Mouse (Mus musculus): ENCODE data around the gene Tmem41b. TPM values are rescaled to one million over a fixed set of nuclear protein-coding genes. Genes with fewer than 3 reads are reported as not detected.
"Not testable (repeated sequence)": the region's sequence is repeated elsewhere in the genome, so short reads cannot be mapped to it uniquely, and the experiment has no call there.

Tmem41b gene
- polyA plus RNA-seq, 1 experiment from 2014 or later, result 67.5 TPM

DNA sequence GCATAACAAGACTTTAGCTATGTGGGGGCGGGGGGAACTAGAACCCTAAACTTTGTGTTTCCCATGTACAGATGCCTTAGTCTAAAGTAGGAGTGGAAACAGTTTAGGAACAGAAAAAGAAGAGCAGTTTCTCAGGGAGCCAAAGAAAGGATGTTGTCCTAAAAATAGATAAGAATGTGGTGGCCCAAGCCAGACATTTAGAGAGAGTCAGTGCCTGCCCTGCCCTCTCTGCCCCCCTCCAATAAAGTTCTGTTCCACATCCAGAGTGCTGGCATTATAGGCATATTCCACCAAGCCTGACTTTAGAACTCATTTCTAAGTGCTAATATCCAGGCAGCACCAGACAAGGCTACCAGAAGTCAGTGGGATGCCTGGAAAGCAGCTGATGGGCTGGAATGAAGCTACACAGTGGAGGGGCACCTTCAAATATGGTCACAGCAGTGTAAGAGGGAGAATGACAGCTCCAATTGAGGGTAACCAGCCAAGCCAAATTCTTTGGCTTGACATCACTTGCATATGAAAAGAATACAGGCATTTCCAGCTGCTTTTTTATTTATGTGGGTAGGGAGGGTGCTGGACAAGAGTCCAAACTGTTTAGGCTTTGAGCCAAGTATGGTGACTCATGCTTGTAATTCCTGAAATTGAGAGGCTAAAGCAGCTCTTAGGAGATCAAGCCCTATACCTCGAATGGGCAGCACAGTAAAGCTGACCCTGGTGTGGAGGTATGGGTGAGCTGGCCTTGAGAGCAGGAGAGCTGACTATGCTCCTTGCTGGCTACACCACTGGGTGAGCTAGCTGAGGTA lies 6.6 kb upstream of the Tmem41b start:
- Histone ChIP-seq H3K4me2 (ENCODE audit: low read depth, low read length, severe bottlenecking) (no peak overlapping the region), H3K9ac (ENCODE audit: low read length) (no peak overlapping the region), H3K9me3 (ENCODE audit: control insufficient read depth, low read length) (no peaks in the 10 kb centered on the region), H3K36me3 (ENCODE audit: control insufficient read depth, insufficient read depth, low read length) (no peaks in the 10 kb centered on the region), H3K27ac (ENCODE audit: low read depth, low read length) (no peak overlapping the region), H3K27me3 (ENCODE audit: control insufficient read depth, insufficient read depth, low read length) (no peaks in the 10 kb centered on the region), H3K4me3 (ENCODE audit: low read depth, low read length) (no peak overlapping the region), H3K4me1 (replicated peaks; ENCODE audit: control insufficient read depth, insufficient read depth, low read length) (no peaks in the 10 kb centered on the region)
- WGBS, result 72% methylated on average over 2 of the region's 2 CpGs
- DNase-seq (ENCODE audit: low spot score), result no peak
- no peak for ATAC-seq (replicated peaks; ENCODE audit: low FRiP score)

DNA sequence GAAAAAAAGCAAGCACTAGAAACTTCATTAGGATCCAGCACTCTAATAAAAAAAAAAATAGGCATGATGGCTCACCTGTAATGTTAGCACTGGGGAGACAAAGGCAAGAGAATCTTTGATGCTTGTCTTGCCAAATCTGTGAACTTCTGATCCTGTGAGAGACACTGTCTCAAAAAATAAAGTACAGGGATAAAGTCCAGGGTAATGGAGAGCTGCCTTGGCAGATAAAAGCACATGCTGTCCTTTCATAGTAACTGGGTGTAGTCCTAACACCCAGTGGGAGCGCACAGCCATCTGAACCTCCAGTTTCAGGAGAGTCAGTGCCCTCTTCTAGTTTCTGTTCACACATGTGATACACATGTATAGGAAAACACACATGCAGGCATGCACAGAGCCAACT lies 4.6 kb upstream of the Tmem41b start:
- no peaks in the 10 kb centered on the region for H3K9me3 ChIP-seq (ENCODE audit: control insufficient read depth, low read length)
- H3K4me3 ChIP-seq (ENCODE audit: low read depth, low read length), result no peak overlapping the region
- ATAC-seq (replicated peaks; ENCODE audit: low FRiP score) (no peak), DNase-seq (ENCODE audit: low spot score) (no peak)
- H3K4me2 ChIP-seq (ENCODE audit: low read depth, low read length, severe bottlenecking), result no peak overlapping the region
- no peak overlapping the region for H3K9ac ChIP-seq (ENCODE audit: low read length)
- 90% methylated on average over 1 of the region's 1 CpGs for WGBS
- no peak overlapping the region for H3K27ac ChIP-seq (ENCODE audit: low read depth, low read length)
- no peaks in the 10 kb centered on the region for H3K4me1 ChIP-seq (replicated peaks; ENCODE audit: control insufficient read depth, insufficient read depth, low read length)
- no peaks in the 10 kb centered on the region for H3K27me3 ChIP-seq (ENCODE audit: control insufficient read depth, insufficient read depth, low read length)
- no peaks in the 10 kb centered on the region for H3K36me3 ChIP-seq (ENCODE audit: control insufficient read depth, insufficient read depth, low read length)

DNA sequence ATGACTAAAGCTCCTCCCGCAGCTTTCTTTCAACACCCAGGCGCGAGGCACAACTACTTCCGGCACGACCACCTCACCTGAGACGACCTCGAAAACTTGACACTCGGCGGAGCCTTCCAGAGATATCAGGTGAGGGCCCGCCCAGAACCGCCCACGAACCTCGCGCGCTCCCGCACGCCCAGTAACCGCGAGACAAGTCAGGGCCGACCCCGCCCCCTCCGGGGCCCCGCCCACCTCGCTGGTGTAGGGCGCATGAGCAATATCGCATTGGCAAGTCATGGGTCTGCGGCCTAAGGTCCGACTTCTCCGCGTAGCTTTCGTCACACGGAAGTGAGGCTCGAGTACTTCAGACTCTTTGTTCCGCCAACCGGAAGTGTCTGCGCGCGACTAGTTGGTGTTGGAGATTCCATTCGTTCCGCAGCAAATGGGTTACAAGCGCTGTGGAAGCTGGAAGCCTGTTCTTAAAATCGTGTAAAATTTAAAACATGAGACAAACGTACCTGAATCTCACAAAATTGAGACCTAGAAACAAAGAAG lies 528 bp downstream of the Tmem41b start:
- peak overlapping the region; percentile 82 for H3K27ac ChIP-seq (ENCODE audit: low read depth, low read length)
- H3K4me1 ChIP-seq (replicated peaks; ENCODE audit: control insufficient read depth, insufficient read depth, low read length), result no peaks in the 10 kb centered on the region
- no peaks in the 10 kb centered on the region for H3K9me3 ChIP-seq (ENCODE audit: control insufficient read depth, low read length)
- H3K27me3 ChIP-seq (ENCODE audit: control insufficient read depth, insufficient read depth, low read length), result no peaks in the 10 kb centered on the region
- peak overlapping the region; percentile 74 for H3K4me2 ChIP-seq (ENCODE audit: low read depth, low read length, severe bottlenecking)
- under 1% methylated on average over 43 of the region's 43 CpGs for WGBS
- ATAC-seq (replicated peaks; ENCODE audit: low FRiP score) (peak; percentile 99), DNase-seq (ENCODE audit: low spot score) (peak; percentile 100)
- H3K4me3 ChIP-seq (ENCODE audit: low read depth, low read length), result peak overlapping the region; percentile 60
- H3K9ac ChIP-seq (ENCODE audit: low read length), result peak overlapping the region; percentile 70
- no peaks in the 10 kb centered on the region; the same call in 1 of the 2 replicates for H3K36me3 ChIP-seq (ENCODE audit: control insufficient read depth, insufficient read depth, low read length)

DNA sequence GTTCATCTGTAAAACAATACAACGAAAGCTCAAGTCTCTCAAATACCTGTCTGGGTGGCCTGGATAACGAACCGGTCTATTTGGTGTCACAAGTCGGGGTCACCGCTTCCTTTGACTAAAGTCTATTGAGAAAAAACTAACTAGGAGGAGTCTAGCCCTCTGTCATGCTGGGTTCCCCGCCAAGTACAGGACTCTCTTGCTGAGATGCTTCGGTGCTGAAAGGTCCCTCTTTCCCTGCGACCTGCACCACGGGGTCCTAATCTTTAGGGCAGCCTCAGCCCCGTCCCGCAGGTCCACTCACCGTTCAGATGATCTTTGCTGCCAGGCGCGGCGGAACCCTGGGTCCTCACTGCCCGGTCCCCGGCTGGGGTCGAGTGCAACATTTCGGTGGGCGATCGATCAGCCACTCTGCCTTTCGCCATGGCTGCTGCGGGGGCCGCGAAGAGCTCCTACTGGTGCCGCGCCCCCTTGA lies 1.0 kb downstream of the Tmem41b start:
- Histone ChIP-seq H3K9me3 (ENCODE audit: control insufficient read depth, low read length) (no peaks in the 10 kb centered on the region), H3K36me3 (ENCODE audit: control insufficient read depth, insufficient read depth, low read length) (no peaks in the 10 kb centered on the region; the same call in 1 of the 2 replicates), H3K4me2 (ENCODE audit: low read depth, low read length, severe bottlenecking) (peak overlapping the region; percentile 74), H3K27ac (ENCODE audit: low read depth, low read length) (no peak overlapping the region), H3K9ac (ENCODE audit: low read length) (peak overlapping the region; percentile 70), H3K4me1 (replicated peaks; ENCODE audit: control insufficient read depth, insufficient read depth, low read length) (no peaks in the 10 kb centered on the region), H3K4me3 (ENCODE audit: low read depth, low read length) (peak overlapping the region; percentile 60), H3K27me3 (ENCODE audit: control insufficient read depth, insufficient read depth, low read length) (no peaks in the 10 kb centered on the region)
- no peak for DNase-seq (ENCODE audit: low spot score)
- no peak; the same call in 1 of the 2 replicates for ATAC-seq (replicated peaks; ENCODE audit: low FRiP score)
- under 1% methylated on average over 27 of the region's 27 CpGs for WGBS

DNA sequence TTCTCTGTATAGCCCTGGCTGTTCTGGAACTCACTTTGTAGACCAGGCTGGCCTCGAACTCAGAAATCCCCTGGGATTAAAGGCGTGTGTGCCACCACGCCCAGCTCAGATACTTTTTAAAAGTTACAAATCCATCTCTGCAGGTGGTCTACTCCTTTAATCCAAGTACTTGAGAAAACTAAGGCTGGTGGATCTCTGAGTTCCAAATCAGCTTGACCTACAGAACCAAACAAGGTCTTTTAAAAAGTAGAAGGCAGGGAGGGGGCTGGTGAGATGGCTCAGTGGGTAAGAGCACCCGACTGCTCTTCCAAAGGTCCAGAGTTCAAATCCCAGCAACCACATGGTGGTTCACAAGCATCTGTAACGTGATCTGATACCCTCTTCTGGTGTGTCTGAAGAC lies 2.1 kb downstream of the Tmem41b start:
- H3K36me3 ChIP-seq (ENCODE audit: control insufficient read depth, insufficient read depth, low read length); H3K4me2 ChIP-seq (ENCODE audit: low read depth, low read length, severe bottlenecking); H3K4me1 ChIP-seq (replicated peaks; ENCODE audit: control insufficient read depth, insufficient read depth, low read length); H3K4me3 ChIP-seq (ENCODE audit: low read depth, low read length); DNase-seq (ENCODE audit: low spot score); H3K27me3 ChIP-seq (ENCODE audit: control insufficient read depth, insufficient read depth, low read length); H3K9me3 ChIP-seq (ENCODE audit: control insufficient read depth, low read length); H3K9ac ChIP-seq (ENCODE audit: low read length); ATAC-seq (replicated peaks; ENCODE audit: low FRiP score); H3K27ac ChIP-seq (ENCODE audit: low read depth, low read length): not testable (repeated sequence)
- 76% methylated on average over 5 of the region's 5 CpGs for WGBS

DNA sequence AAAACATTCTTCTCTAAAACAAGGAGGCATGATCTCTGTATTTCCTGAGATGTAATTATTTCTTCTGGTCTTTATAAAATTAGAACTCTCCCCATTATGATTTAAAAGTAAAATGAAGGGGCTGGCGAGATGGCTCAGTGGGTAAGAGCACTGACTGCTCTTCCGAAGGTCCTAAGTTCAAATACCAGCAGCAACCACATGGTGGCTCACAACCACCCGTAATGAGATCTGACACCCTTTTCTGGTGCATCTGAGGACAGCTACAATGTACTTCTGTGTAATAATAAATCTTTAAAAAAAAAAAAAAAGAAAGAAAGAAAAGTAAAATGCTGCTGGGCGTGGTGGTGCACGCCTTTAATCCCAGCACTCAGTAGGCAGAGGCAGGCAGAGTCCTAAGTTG lies 9.6 kb downstream of the Tmem41b start:
- WGBS, result 68% methylated on average over 5 of the region's 5 CpGs
- H3K36me3 ChIP-seq (ENCODE audit: control insufficient read depth, insufficient read depth, low read length); H3K9ac ChIP-seq (ENCODE audit: low read length); H3K27ac ChIP-seq (ENCODE audit: low read depth, low read length); H3K4me1 ChIP-seq (replicated peaks; ENCODE audit: control insufficient read depth, insufficient read depth, low read length); H3K4me2 ChIP-seq (ENCODE audit: low read depth, low read length, severe bottlenecking); H3K27me3 ChIP-seq (ENCODE audit: control insufficient read depth, insufficient read depth, low read length); H3K9me3 ChIP-seq (ENCODE audit: control insufficient read depth, low read length); H3K4me3 ChIP-seq (ENCODE audit: low read depth, low read length); ATAC-seq (replicated peaks; ENCODE audit: low FRiP score); DNase-seq (ENCODE audit: low spot score): not testable (repeated sequence)

DNA sequence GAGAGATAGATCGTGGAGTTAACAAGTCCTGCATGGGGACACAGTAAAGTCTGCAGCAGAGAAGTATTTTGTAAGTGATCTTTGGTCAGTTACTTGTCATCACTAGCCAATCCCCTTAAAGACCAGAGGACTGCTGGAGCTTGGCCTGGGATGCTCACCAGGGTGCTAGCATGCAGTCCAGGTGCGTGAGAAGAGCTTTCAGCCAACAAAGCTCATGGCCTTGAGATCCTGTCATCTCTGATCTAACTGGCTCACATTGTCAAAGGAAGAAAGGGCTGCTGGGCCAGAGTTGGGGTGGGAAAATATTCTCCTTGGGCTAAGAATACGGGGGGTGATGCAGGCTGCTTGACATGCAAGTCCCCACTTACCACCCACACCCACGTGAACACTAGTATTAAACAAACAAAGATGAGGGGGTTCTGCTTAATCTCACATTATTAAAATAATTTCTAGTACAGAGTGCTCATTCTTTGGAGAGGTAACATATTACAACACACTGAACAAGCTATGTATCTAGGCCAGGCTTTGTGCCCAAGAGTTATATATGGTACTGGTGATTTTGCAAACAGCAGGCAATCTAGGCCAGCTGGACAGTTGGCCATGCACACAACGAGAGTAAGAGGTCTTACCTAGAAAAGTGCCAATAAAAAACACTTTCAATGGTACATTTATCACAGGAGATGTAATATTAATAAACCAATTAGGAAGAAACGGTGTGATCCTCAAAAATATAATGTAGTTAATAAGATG lies 10.6 kb downstream of the Tmem41b start:
- Histone ChIP-seq H3K27me3 (ENCODE audit: control insufficient read depth, insufficient read depth, low read length) (no peaks in the 10 kb centered on the region), H3K4me1 (replicated peaks; ENCODE audit: control insufficient read depth, insufficient read depth, low read length) (no peaks in the 10 kb centered on the region), H3K4me3 (ENCODE audit: low read depth, low read length) (no peak overlapping the region), H3K4me2 (ENCODE audit: low read depth, low read length, severe bottlenecking) (no peak overlapping the region), H3K9ac (ENCODE audit: low read length) (no peak overlapping the region), H3K9me3 (ENCODE audit: control insufficient read depth, low read length) (no peaks in the 10 kb centered on the region), H3K36me3 (ENCODE audit: control insufficient read depth, insufficient read depth, low read length) (no peaks in the 10 kb centered on the region; the same call in 1 of the 2 replicates), H3K27ac (ENCODE audit: low read depth, low read length) (no peak overlapping the region)
- 94% methylated on average over 6 of the region's 6 CpGs for WGBS
- ATAC-seq (replicated peaks; ENCODE audit: low FRiP score), result no peak
- DNase-seq (ENCODE audit: low spot score), result no peak

DNA sequence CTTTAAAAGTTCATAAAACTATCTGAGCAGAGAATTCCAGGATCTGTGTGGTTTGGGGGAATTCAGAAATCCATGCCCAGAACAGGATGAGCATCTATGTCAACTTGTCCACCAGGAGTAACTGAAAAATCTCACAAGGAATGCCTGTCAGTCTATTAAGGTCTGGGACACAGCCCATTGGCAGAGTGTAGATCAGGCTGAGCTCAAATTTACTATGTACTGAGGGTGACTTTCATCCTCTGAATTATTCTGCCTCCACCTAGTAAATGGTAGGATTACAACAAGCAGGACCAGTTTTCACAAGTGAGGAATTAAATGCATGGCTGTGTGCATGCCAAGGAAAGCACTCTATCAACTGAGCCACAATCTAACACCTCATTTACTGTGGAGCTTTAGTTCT lies 17.2 kb downstream of the Tmem41b start:
- Histone ChIP-seq H3K27ac (ENCODE audit: low read depth, low read length) (no peak overlapping the region), H3K27me3 (ENCODE audit: control insufficient read depth, insufficient read depth, low read length) (no peaks in the 10 kb centered on the region), H3K4me2 (ENCODE audit: low read depth, low read length, severe bottlenecking) (no peak overlapping the region), H3K4me3 (ENCODE audit: low read depth, low read length) (no peak overlapping the region), H3K4me1 (replicated peaks; ENCODE audit: control insufficient read depth, insufficient read depth, low read length) (no peaks in the 10 kb centered on the region), H3K9me3 (ENCODE audit: control insufficient read depth, low read length) (no peaks in the 10 kb centered on the region), H3K9ac (ENCODE audit: low read length) (no peak overlapping the region), H3K36me3 (ENCODE audit: control insufficient read depth, insufficient read depth, low read length) (no peaks in the 10 kb centered on the region)
- DNase-seq (ENCODE audit: low spot score) (no peak), ATAC-seq (replicated peaks; ENCODE audit: low FRiP score) (no peak)

Measured in forebrain, embryonic 11.5 days (tissue).